Mouse (Mus musculus): ENCODE measurements around the gene Nod1. TPM values are rescaled to one million over a fixed set of nuclear protein-coding genes. Genes with fewer than 3 reads are reported as not detected.
"Not testable (repeated sequence)": the region's sequence is repeated elsewhere in the genome, so short reads cannot be mapped to it uniquely, and the experiment has no call there.

The Nod1 gene
- polyA plus RNA-seq, 1 experiment from 2014 or later = 1.7 TPM

GRCm38 (mm10) chr6:54953399-54953798, 19.0 kb downstream of the Nod1 start:
- not testable (repeated sequence) for H3K9me3 ChIP-seq (ENCODE audit: control insufficient read depth, low read length); H3K4me3 ChIP-seq (ENCODE audit: low read depth, low read length); H3K36me3 ChIP-seq (ENCODE audit: control insufficient read depth, insufficient read depth, low read length); H3K4me1 ChIP-seq (ENCODE audit: control insufficient read depth, insufficient read depth, low read length); H3K27me3 ChIP-seq (ENCODE audit: control insufficient read depth, insufficient read depth, low read length); ATAC-seq (ENCODE audit: low read depth); H3K4me2 ChIP-seq (ENCODE audit: low read depth, low read length); H3K9ac ChIP-seq (replicated peaks; ENCODE audit: low read depth, low read length); H3K27ac ChIP-seq (ENCODE audit: low read depth, low read length)
- WGBS = 85% methylated on average over 4 of the region's 4 CpGs

DNA sequence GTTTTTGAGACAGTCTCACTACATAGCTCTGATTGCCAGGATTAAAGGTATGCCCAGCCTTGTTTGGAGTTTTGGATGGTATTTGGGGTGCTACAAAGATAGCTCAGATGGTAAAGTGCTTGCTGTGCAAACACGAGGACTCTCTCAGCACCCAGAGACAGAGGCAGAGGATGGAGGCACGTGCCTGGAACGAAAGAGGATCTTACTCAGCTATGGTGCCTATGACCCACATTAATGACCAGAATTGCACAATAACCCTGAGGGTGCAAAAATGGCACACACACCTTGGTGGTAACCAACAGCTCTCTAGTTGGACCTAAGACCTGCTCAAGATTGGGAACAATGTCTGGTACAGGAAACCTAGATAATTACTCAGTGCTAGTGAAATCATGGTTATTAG, 19.9 kb downstream of the Nod1 start:
- ATAC-seq (ENCODE audit: low read depth) = no peak
- no peak overlapping the region for H3K4me2 ChIP-seq (ENCODE audit: low read depth, low read length)
- no peak overlapping the region for H3K27ac ChIP-seq (ENCODE audit: low read depth, low read length)
- no peak overlapping the region for H3K4me3 ChIP-seq (ENCODE audit: low read depth, low read length)
- no peaks in the 10 kb centered on the region; the same call in 1 of the 2 replicates for H3K4me1 ChIP-seq (ENCODE audit: control insufficient read depth, insufficient read depth, low read length)
- H3K36me3 ChIP-seq (ENCODE audit: control insufficient read depth, insufficient read depth, low read length) = no peaks in the 10 kb centered on the region
- no peaks in the 10 kb centered on the region for H3K27me3 ChIP-seq (ENCODE audit: control insufficient read depth, insufficient read depth, low read length)
- 95% methylated on average over 3 of the region's 3 CpGs for WGBS
- no peaks in the 10 kb centered on the region for H3K9me3 ChIP-seq (ENCODE audit: control insufficient read depth, low read length)
- no peak overlapping the region for H3K9ac ChIP-seq (replicated peaks; ENCODE audit: low read depth, low read length)

DNA sequence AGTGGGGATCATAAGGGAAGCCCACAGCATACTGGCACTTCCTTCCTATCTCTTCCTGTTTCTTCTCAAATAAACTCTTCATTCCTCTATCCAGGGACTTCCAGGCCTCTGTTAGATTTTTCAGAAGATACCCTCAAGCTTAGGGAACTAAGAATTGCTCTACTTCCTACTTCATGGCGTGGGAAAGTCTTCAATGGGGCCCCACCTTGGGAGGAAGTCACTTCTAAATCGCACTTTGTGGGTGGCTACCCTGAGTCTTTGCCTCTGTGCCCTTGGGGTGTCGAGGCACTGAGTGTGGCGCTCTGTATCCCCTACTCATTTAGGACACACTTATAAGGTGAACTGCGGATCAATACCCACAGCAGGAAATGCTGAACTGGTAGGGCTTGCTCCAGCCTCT, 23.7 kb downstream of the Nod1 start:
- Histone ChIP-seq H3K9me3 (ENCODE audit: control insufficient read depth, low read length) (no peaks in the 10 kb centered on the region), H3K9ac (replicated peaks; ENCODE audit: low read depth, low read length) (no peak overlapping the region), H3K4me1 (ENCODE audit: control insufficient read depth, insufficient read depth, low read length) (no peaks in the 10 kb centered on the region), H3K4me3 (ENCODE audit: low read depth, low read length) (no peak overlapping the region), H3K27ac (ENCODE audit: low read depth, low read length) (no peak overlapping the region), H3K36me3 (ENCODE audit: control insufficient read depth, insufficient read depth, low read length) (no peaks in the 10 kb centered on the region), H3K27me3 (ENCODE audit: control insufficient read depth, insufficient read depth, low read length) (no peaks in the 10 kb centered on the region; the same call in 1 of the 2 replicates), H3K4me2 (ENCODE audit: low read depth, low read length) (no peak overlapping the region)
- WGBS = 91% methylated on average over 5 of the region's 5 CpGs
- ATAC-seq (ENCODE audit: low read depth) = no peak

- 80% methylated on average over 4 of the region's 4 CpGs for WGBS
Observed at GRCm38 (mm10) chr6:54946241-54946953, 26.0 kb downstream of the Nod1 start.

GRCm38 (mm10) chr6:54944551-54944950, 27.9 kb downstream of the Nod1 start:
- Histone ChIP-seq H3K27me3 (ENCODE audit: control insufficient read depth, insufficient read depth, low read length) (peaks cover 2% of the 10 kb centered on the region; the same call in 1 of the 2 replicates), H3K4me2 (ENCODE audit: low read depth, low read length) (no peak overlapping the region), H3K4me1 (ENCODE audit: control insufficient read depth, insufficient read depth, low read length) (no peaks in the 10 kb centered on the region), H3K36me3 (ENCODE audit: control insufficient read depth, insufficient read depth, low read length) (no peaks in the 10 kb centered on the region), H3K9ac (replicated peaks; ENCODE audit: low read depth, low read length) (no peak overlapping the region), H3K9me3 (ENCODE audit: control insufficient read depth, low read length) (no peaks in the 10 kb centered on the region), H3K4me3 (ENCODE audit: low read depth, low read length) (no peak overlapping the region), H3K27ac (ENCODE audit: low read depth, low read length) (no peak overlapping the region)
- WGBS = 81% methylated on average over 16 of the region's 16 CpGs
- no peak for ATAC-seq (ENCODE audit: low read depth)

More at GRCm38 (mm10) chr6:54946241-54946953, 26.0 kb downstream of the Nod1 start:
- no peak overlapping the region for H3K4me2 ChIP-seq (ENCODE audit: low read depth, low read length)
- ATAC-seq (ENCODE audit: low read depth) = no peak
- no peak overlapping the region for H3K9ac ChIP-seq (replicated peaks; ENCODE audit: low read depth, low read length)
- H3K27me3 ChIP-seq (ENCODE audit: control insufficient read depth, insufficient read depth, low read length) = peaks cover 2% of the 10 kb centered on the region; the same call in 1 of the 2 replicates
- no peaks in the 10 kb centered on the region for H3K9me3 ChIP-seq (ENCODE audit: control insufficient read depth, low read length)
- no peaks in the 10 kb centered on the region for H3K36me3 ChIP-seq (ENCODE audit: control insufficient read depth, insufficient read depth, low read length)
- no peak overlapping the region for H3K4me3 ChIP-seq (ENCODE audit: low read depth, low read length)
- H3K27ac ChIP-seq (ENCODE audit: low read depth, low read length) = no peak overlapping the region
- no peaks in the 10 kb centered on the region for H3K4me1 ChIP-seq (ENCODE audit: control insufficient read depth, insufficient read depth, low read length)

GRCm38 (mm10) chr6:54943753-54944152, 28.7 kb downstream of the Nod1 start:
- 54% methylated on average over 24 of the region's 24 CpGs for WGBS
- peaks cover 2% of the 10 kb centered on the region; the same call in 1 of the 2 replicates for H3K27me3 ChIP-seq (ENCODE audit: control insufficient read depth, insufficient read depth, low read length)
- no peak overlapping the region for H3K27ac ChIP-seq (ENCODE audit: low read depth, low read length)
- H3K36me3 ChIP-seq (ENCODE audit: control insufficient read depth, insufficient read depth, low read length) = no peaks in the 10 kb centered on the region
- H3K9me3 ChIP-seq (ENCODE audit: control insufficient read depth, low read length) = no peaks in the 10 kb centered on the region
- peak overlapping the region; percentile 11; the same call in 1 of the 2 replicates for H3K4me2 ChIP-seq (ENCODE audit: low read depth, low read length)
- H3K4me3 ChIP-seq (ENCODE audit: low read depth, low read length) = no peak overlapping the region
- no peak for ATAC-seq (ENCODE audit: low read depth)
- no peak overlapping the region for H3K9ac ChIP-seq (replicated peaks; ENCODE audit: low read depth, low read length)
- no peaks in the 10 kb centered on the region for H3K4me1 ChIP-seq (ENCODE audit: control insufficient read depth, insufficient read depth, low read length)

DNA sequence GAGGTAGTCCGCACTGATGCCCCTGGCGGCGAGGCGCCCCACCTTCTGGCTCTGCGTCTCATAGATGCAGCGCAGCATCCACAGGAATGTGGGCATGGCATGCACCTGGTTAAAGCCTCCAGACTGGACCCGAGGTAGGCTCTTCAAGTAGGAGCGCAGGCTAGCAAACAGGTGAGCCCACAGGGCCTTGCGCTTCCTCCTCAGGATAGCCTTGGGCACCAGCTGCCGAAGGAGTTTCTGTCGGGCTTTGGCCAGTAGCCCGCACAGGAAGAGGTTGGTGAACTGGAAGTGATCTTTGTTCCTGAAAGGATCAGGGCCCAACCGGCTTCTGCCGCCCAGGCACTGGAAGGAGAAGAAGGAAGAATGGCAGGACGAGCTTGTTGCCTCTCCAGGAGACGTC, 29.1 kb downstream of the Nod1 start:
- H3K4me1 ChIP-seq (ENCODE audit: control insufficient read depth, insufficient read depth, low read length) = no peaks in the 10 kb centered on the region
- no peak overlapping the region for H3K27ac ChIP-seq (ENCODE audit: low read depth, low read length)
- no peak overlapping the region for H3K4me3 ChIP-seq (ENCODE audit: low read depth, low read length)
- ATAC-seq (ENCODE audit: low read depth) = no peak
- no peaks in the 10 kb centered on the region for H3K9me3 ChIP-seq (ENCODE audit: control insufficient read depth, low read length)
- no peak overlapping the region for H3K4me2 ChIP-seq (ENCODE audit: low read depth, low read length)
- WGBS = 75% methylated on average over 16 of the region's 16 CpGs
- H3K36me3 ChIP-seq (ENCODE audit: control insufficient read depth, insufficient read depth, low read length) = no peaks in the 10 kb centered on the region
- peaks cover 2% of the 10 kb centered on the region; the same call in 1 of the 2 replicates for H3K27me3 ChIP-seq (ENCODE audit: control insufficient read depth, insufficient read depth, low read length)
- H3K9ac ChIP-seq (replicated peaks; ENCODE audit: low read depth, low read length) = no peak overlapping the region

DNA sequence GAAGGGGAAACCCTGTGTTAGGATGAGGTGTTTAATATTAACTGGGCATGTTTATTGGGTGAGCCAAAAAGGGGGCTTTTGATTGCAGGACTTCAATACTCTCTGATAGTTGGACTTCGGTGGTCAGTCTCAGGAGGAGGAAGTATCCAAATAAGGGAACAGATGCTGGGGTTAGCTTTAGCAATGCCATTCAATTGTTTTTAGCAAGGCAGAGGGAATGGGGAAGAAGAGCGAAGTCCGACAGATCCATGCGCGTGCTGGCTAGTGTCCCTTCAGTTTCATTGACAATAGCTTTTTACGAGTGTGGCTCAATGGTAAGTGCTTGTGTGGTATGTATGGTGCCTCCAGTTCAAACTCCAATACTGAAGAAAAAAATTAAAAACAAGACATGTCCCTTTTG, 31.3 kb downstream of the Nod1 start:
- H3K4me3 ChIP-seq (ENCODE audit: low read depth, low read length) = no peak overlapping the region
- H3K27me3 ChIP-seq (ENCODE audit: control insufficient read depth, insufficient read depth, low read length) = peaks cover 2% of the 10 kb centered on the region; the same call in 1 of the 2 replicates
- WGBS = 88% methylated on average over 6 of the region's 6 CpGs
- H3K9me3 ChIP-seq (ENCODE audit: control insufficient read depth, low read length) = no peaks in the 10 kb centered on the region
- no peak for ATAC-seq (ENCODE audit: low read depth)
- no peaks in the 10 kb centered on the region for H3K36me3 ChIP-seq (ENCODE audit: control insufficient read depth, insufficient read depth, low read length)
- H3K4me1 ChIP-seq (ENCODE audit: control insufficient read depth, insufficient read depth, low read length) = no peaks in the 10 kb centered on the region
- no peak overlapping the region for H3K4me2 ChIP-seq (ENCODE audit: low read depth, low read length)
- no peak overlapping the region for H3K9ac ChIP-seq (replicated peaks; ENCODE audit: low read depth, low read length)
- H3K27ac ChIP-seq (ENCODE audit: low read depth, low read length) = no peak overlapping the region

- Histone ChIP-seq H3K27ac (ENCODE audit: low read depth, low read length) (no peak overlapping the region), H3K9ac (replicated peaks; ENCODE audit: low read depth, low read length) (no peak overlapping the region), H3K36me3 (ENCODE audit: control insufficient read depth, insufficient read depth, low read length) (no peaks in the 10 kb centered on the region), H3K9me3 (ENCODE audit: control insufficient read depth, low read length) (no peaks in the 10 kb centered on the region), H3K4me2 (ENCODE audit: low read depth, low read length) (no peak overlapping the region), H3K4me3 (ENCODE audit: low read depth, low read length) (no peak overlapping the region), H3K4me1 (ENCODE audit: control insufficient read depth, insufficient read depth, low read length) (no peaks in the 10 kb centered on the region), H3K27me3 (ENCODE audit: control insufficient read depth, insufficient read depth, low read length) (peaks cover 2% of the 10 kb centered on the region; the same call in 1 of the 2 replicates)
- ATAC-seq (ENCODE audit: low read depth) = no peak
- WGBS = 53% methylated on average over 7 of the region's 7 CpGs
Observed at GRCm38 (mm10) chr6:54940126-54940525, 32.3 kb downstream of the Nod1 start.

Data from neural tube, embryonic 14.5 days (tissue).